Mouse (Mus musculus) embryo, embryonic 11.5 days (tissue): Measurements from ENCODE around the gene Psen2.

ENCODE experiments used
- DNase-seq: peaks from one replicate; pipeline ENCODE4 v3.0.0-alpha.2; 2012; ENCODE audit warnings: low read depth, low spot score

The Psen2 gene

GRCm38 (mm10) chr1:180248593-180249146 lies 14.6 kb downstream of the Psen2 start:
- DNase-seq: no peak

GRCm38 (mm10) chr1:180247901-180248300 lies 15.3 kb downstream of the Psen2 start:
- no peak for DNase-seq

- DNase-seq: no peak
Observed at GRCm38 (mm10) chr1:180245741-180246507, 17.3 kb downstream of the Psen2 start.

GRCm38 (mm10) chr1:180231729-180232128 lies 31.5 kb downstream of the Psen2 start:
- no peak for DNase-seq

GRCm38 (mm10) chr1:180230580-180230979 lies 32.7 kb downstream of the Psen2 start:
- no peak for DNase-seq

GRCm38 (mm10) chr1:180229906-180230305 lies 33.3 kb downstream of the Psen2 start:
- DNase-seq: no peak

GRCm38 (mm10) chr1:180228854-180229253 lies 34.4 kb downstream of the Psen2 start:
- no peak for DNase-seq

GRCm38 (mm10) chr1:180226766-180227165 lies 36.5 kb downstream of the Psen2 start:
- DNase-seq: no peak

GRCm38 (mm10) chr1:180226221-180226713 lies 37.0 kb downstream of the Psen2 start:
- no peak for DNase-seq

GRCm38 (mm10) chr1:180225500-180226220 lies 37.6 kb downstream of the Psen2 start:
- no peak for DNase-seq

GRCm38 (mm10) chr1:180222007-180222406 lies 41.2 kb downstream of the Psen2 start:
- DNase-seq: no peak

- no peak for DNase-seq
Observed at GRCm38 (mm10) chr1:180220791-180221542, 42.3 kb downstream of the Psen2 start.

GRCm38 (mm10) chr1:180216541-180217276 lies 46.5 kb downstream of the Psen2 start:
- no peak for DNase-seq

- peak; percentile 50 for DNase-seq
Observed at GRCm38 (mm10) chr1:180215044-180215443, 48.2 kb downstream of the Psen2 start.

GRCm38 (mm10) chr1:180212911-180213310 lies 50.3 kb downstream of the Psen2 start:
- DNase-seq: no peak

- no peak for DNase-seq
Observed at GRCm38 (mm10) chr1:180210781-180211271, 52.4 kb downstream of the Psen2 start.

- DNase-seq: no peak
Observed at GRCm38 (mm10) chr1:180210031-180210432, 53.2 kb downstream of the Psen2 start.

- no peak for DNase-seq
Observed at GRCm38 (mm10) chr1:180208370-180208769, 54.9 kb downstream of the Psen2 start.

GRCm38 (mm10) chr1:180200722-180201121 lies 62.5 kb downstream of the Psen2 start:
- DNase-seq: no peak

- DNase-seq: no peak
Observed at GRCm38 (mm10) chr1:180199715-180200050, 63.6 kb downstream of the Psen2 start.
